Mouse (Mus musculus) adrenal gland, postnatal 25 days (tissue): ENCODE results near the gene Sft2d2. TPM values are rescaled to one million over a fixed set of nuclear protein-coding genes. Genes with fewer than 3 reads are reported as not detected.

Source experiments
- DNase-seq: peaks from one replicate; pipeline ENCODE4 v3.0.0; 2021; ENCODE audit warnings: mixed read lengths
- total RNA-seq: library from RNA; stranded (reverse); gene quantifications from 2 replicates; pipeline ENCODE4 v1.2.3, GENCODE M21; 2021

Gene Sft2d2
- total RNA-seq, 1 experiment from 2014 or later, result 35.9 TPM

- DNase-seq, result no peak
These were observed 3.5 kb downstream of the Sft2d2 start for GRCm38 (mm10) chr1:165190571-165191273.

DNA sequence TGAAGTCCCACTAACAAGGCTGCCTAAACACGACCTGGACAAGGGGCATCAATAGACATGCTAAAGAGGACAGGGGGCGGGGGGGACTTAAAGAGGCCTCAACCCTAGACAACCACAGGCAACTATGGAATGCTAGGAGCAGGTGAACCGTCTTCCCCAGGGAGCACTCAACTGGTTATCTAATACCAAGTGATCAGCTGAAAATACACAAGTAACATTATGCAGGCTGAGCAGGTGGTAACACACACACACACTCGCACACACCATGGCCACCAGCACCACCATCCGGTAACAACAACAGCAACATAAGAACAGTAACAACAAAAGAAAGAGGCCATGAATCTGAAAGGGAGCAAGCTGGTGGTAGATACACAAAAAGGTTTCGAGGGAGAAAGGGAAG, 4.2 kb downstream of the Sft2d2 start:
- DNase-seq, result no peak

- no peak for DNase-seq
These were observed 5.2 kb downstream of the Sft2d2 start for GRCm38 (mm10) chr1:165188806-165189580.

- no peak for DNase-seq
These were observed 6.9 kb downstream of the Sft2d2 start for GRCm38 (mm10) chr1:165187357-165187756.

DNA sequence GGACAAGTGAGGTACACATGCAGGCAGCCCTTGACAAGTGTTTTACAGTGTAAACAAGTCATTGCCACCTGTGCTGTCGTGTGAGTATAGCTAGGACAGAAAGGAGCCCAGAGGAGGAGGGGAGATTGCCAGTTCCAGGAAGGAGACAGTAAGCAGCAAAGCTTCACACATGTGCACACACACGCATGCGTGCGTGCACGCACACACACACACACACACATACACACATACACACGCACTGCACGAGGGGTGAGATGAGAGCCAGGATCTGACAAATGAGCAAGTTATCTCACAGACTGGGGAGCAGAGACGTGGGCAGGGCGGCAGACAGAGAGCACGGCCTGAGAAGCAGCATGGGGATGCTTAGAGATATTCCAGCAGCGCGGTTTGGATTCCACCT, 7.7 kb downstream of the Sft2d2 start:
- no peak for DNase-seq

DNA sequence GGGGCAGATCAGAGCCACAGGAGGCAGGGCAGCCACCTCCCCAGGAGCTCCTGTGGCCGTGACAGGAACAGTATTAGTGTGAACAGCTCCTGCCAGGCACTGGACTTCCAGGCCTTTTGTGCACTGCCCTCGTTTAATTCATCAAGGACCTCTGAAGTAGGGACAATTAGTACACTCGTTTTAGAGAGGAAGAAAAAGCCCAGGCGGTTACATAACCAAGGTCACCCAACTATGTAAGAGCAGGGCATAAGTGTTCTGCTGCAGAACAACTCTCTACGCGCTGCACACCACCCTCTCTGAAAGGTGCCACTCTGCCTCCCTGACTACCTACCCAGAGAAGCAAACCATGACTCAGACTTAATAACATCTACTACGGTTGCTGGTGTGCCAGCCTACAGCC, 9.1 kb downstream of the Sft2d2 start:
- no peak for DNase-seq

DNA sequence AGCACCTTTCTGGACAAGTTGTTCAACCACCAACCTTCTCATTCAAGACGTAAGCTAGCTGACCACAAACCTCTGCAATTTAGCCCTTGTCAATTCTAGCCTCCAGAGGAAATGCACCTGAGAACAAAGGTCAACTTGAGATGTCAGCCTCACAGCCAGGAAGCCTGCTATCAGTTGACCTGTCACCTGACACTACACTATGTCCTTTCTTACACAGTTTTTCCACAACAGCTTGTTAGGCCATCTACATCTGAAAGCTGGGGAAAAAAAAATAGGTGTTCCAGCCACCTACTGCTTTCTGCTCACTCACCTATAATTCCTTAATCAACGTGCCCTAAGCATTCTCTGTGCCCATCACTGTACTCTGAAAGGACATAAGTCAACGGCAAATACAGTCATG, 10.1 kb downstream of the Sft2d2 start:
- DNase-seq, result no peak

GRCm38 (mm10) chr1:165183400-165183799, 10.8 kb downstream of the Sft2d2 start:
- no peak for DNase-seq

DNA sequence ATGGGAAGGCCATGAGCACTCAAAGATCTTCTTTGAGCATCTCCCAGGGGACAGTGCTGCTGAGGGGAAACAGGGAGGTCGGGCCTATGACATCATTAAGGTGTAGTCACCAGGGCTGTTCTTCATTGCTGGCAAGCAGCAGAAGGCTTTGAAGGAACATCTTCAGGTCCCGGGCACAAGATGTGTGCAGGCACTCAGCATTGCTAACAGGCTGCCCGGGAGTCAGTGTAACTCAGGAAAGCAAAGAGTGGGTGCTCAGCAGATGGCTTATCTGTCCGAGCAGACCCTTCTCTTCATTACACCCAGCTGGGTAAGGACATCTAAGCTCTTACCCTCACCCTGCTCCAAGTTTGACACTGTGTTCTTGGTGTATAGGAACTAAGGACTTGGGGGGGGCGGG, 14.9 kb downstream of the Sft2d2 start:
- no peak for DNase-seq

GRCm38 (mm10) chr1:165178075-165178474, 16.2 kb downstream of the Sft2d2 start:
- DNase-seq, result no peak

- no peak for DNase-seq
These were observed 20.1 kb downstream of the Sft2d2 start for GRCm38 (mm10) chr1:165174059-165174616.

DNA sequence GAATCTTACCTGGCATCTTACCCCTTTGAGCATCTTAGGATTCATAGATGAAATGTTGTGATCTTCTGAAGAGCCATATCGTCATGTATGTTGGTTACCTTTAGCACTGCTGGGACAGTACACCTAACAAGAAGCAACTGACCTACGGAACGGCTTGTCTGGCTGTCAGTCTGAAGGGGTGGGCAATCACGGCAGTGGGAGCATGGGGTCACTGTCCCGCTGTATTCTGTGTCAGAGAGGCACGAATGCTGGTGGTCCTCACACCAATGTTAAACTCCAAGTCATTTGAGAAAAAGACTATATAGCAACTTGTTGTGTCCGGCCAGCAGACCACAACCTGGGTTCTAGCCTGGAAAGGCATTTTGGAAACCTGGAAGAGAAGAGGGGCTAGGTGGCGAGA, 23.0 kb downstream of the Sft2d2 start:
- DNase-seq, result no peak

DNA sequence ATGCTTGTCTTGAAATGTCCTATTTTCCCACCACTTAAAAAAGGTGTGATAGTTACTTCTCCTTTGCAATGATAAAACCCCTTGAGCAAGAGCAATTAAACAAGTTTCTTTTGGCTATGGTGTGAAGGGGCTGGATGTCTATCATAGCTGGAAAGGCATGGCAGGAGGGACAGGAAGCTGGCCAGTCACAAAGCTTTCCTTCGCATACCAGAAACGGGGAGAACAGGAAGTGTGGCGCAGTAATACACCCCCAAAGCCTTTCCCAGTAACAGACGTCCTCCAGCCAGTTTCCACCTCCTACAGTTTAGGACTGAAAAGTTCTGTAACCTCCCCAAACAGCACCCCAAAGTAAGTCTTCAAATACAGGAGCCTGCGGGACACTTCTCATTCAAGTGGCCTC, 24.1 kb downstream of the Sft2d2 start:
- DNase-seq, result no peak

- no peak for DNase-seq
These were observed 24.8 kb downstream of the Sft2d2 start for GRCm38 (mm10) chr1:165169462-165169861.

- no peak for DNase-seq
These were observed 29.3 kb downstream of the Sft2d2 start for GRCm38 (mm10) chr1:165164920-165165319.

GRCm38 (mm10) chr1:165160723-165161405, 33.4 kb downstream of the Sft2d2 start, which contains the start of gene Tbx19:
Gene Tbx19, minus strand, starts transcription at chr1:165160773.
- DNase-seq, result no peak

GRCm38 (mm10) chr1:165158841-165159240, 35.4 kb downstream of the Sft2d2 start:
- no peak for DNase-seq

- DNase-seq, result no peak
These were observed 40.1 kb downstream of the Sft2d2 start for GRCm38 (mm10) chr1:165154162-165154561.

DNA sequence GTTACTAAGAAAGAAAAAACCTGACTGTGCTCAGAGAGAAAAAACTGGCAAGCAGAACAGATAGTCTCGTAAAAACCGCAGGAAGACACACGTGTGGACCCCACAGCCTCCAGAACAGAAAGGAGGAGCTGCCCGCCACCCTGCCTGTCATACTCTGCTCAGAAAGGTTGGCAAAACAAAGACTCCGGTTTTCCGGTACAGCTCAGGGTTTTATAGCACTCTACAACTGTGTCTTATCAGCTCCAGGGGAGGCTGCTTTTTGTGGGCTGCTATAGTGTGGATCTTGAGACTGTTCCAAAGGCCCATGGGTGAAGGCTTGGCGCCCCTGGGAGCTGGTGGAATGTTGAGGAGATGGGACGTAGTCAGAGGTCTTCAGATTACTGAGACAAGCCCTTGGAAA, 43.0 kb downstream of the Sft2d2 start:
- DNase-seq, result no peak

GRCm38 (mm10) chr1:165142343-165142916, 51.8 kb downstream of the Sft2d2 start:
- DNase-seq, result no peak

DNA sequence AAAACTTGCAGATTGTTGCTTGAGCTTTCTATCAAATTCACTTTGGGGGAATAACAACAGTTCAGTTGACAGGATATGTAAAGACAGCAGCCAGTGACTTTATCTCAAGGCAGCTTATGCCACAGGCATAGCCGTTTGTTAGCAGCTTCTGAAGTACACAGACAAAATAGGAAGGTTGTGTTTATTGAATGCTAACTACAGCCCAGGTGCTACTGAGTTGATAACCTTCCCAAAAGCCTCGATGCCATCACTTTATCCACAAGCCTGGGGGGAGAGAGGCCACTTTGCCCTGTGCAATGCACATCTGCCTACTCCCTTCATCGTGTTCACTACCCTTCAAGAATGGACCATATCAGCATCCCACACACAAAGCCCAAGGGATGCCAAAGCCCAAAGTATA, 54.0 kb downstream of the Sft2d2 start:
- no peak for DNase-seq

DNA sequence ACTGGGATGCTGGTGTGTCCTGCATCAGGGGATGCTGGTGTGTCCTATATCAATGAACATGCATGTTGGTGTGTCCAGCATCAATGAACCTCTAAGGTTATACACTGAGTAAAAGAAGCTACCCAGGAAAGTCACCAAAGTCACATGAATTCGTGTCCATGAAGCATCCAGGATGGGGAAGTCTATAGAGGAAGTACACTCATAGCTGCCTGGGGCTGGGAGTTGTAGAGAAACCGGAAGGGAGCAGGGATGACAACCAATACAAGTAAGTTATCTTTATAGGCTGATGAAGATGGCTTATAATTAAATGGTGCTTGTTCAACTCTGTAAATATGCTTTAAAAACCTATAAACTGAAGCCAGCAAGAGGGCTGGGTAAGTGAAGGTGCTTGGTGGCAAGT, 60.4 kb downstream of the Sft2d2 start:
- DNase-seq, result no peak

DNA sequence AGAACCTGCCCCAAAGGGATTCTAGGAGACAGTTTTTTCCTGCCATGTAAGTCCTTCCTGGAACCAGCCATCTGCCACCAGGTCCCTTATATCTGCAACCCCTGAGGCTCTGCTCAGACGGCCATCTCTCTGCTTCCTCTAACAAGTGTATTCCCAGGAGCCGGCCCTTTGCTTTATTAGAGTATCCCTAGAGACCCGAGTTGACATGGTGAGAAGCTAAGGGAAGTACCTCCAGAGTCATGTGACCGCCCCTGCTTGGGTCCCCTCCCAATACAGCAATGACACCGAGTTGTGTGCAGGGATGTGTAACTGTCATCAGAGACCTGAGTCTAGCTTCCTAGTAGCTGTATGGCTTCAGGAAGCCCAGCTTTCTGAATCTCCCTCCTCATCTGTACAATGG, 61.0 kb downstream of the Sft2d2 start:
- no peak for DNase-seq
